Mouse (Mus musculus) megakaryocyte-erythroid progenitor cell, adult 5-6 weeks (primary cell): ENCODE results near the gene Rspo4. TPM values are rescaled to one million over a fixed set of nuclear protein-coding genes. Genes with fewer than 3 reads are reported as not detected.

Source experiments
- ATAC-seq: replicated peaks from 2 replicates; pipeline ENCODE4 v1.8.0; 2016; ENCODE audit warnings: mild to moderate bottlenecking, inconsistent platforms; ENCODE audit not compliant: severe bottlenecking, poor library complexity, low FRiP score, low TSS enrichment
- total RNA-seq, 2 experiments: library from RNA; stranded (forward) in 1 of 2; stranded (reverse) in 1 of 2; fragments of 200-1000, 215-1000 nt in 1 of 2; fragments of >200 nt in 1 of 2; fragmentation: Nextera tagmentation in 1 of 2; gene quantifications; 2 replicates each; pipeline ENCODE4 v1.2.3; 2014 to 2017

The Rspo4 gene
- total RNA-seq, 2 experiments from 2014 or later: not detected

GRCm38 (mm10) chr2:151909386-151909785 lies 66.7 kb downstream of the Rspo4 start:
- ATAC-seq: no peak

- ATAC-seq: no peak
Observed at GRCm38 (mm10) chr2:151910498-151910897, 67.8 kb downstream of the Rspo4 start.

- no peak for ATAC-seq
Observed at GRCm38 (mm10) chr2:151910919-151911500, 68.3 kb downstream of the Rspo4 start, which contains the start of gene Angpt4. Gene Angpt4, plus strand, starts transcription at chr2:151911210.

- ATAC-seq: no peak
Observed at GRCm38 (mm10) chr2:151911751-151912150, 69.0 kb downstream of the Rspo4 start.

GRCm38 (mm10) chr2:151914120-151914519 lies 71.4 kb downstream of the Rspo4 start:
- no peak for ATAC-seq

GRCm38 (mm10) chr2:151915111-151915510 lies 72.4 kb downstream of the Rspo4 start:
- ATAC-seq: no peak

- ATAC-seq: no peak
Observed at GRCm38 (mm10) chr2:151916061-151916831, 73.5 kb downstream of the Rspo4 start.

GRCm38 (mm10) chr2:151919140-151919539 lies 76.4 kb downstream of the Rspo4 start:
- ATAC-seq: no peak

- ATAC-seq: no peak
Observed at GRCm38 (mm10) chr2:151921068-151921467, 78.3 kb downstream of the Rspo4 start.

GRCm38 (mm10) chr2:151921596-151921995 lies 78.9 kb downstream of the Rspo4 start:
- no peak for ATAC-seq

Other genes starting within 250 kb of the Rspo4 start
- gene Snph, start 210.3 kb upstream of the Rspo4 start, total RNA-seq (2014; fragmentation: Nextera tagmentation): not detected in 2 replicates
- gene Snph, start 210.3 kb upstream of the Rspo4 start, total RNA-seq (2017): not detected in 2 replicates
- gene Rad21l, start 174.4 kb upstream of the Rspo4 start, total RNA-seq (2014; fragmentation: Nextera tagmentation): not detected in 2 replicates
- gene Rad21l, start 174.4 kb upstream of the Rspo4 start, total RNA-seq (2017): not detected in 2 replicates
- not detected in 2 replicates for gene Tmem74b, start 140.9 kb upstream of the Rspo4 start, total RNA-seq (2014; fragmentation: Nextera tagmentation)
- gene Tmem74b, start 140.9 kb upstream of the Rspo4 start, total RNA-seq (2017): not detected in 2 replicates
- 72.4 and 109 TPM in 2 replicates for gene Psmf1, start 98.7 kb upstream of the Rspo4 start, total RNA-seq (2014; fragmentation: Nextera tagmentation)
- gene Psmf1, start 98.7 kb upstream of the Rspo4 start, total RNA-seq (2017): 11.8 and 30.9 TPM in 2 replicates
- gene Angpt4, start 68.3 kb downstream of the Rspo4 start, total RNA-seq (2014; fragmentation: Nextera tagmentation): not detected in 2 replicates
- not detected in 2 replicates for gene Angpt4, start 68.3 kb downstream of the Rspo4 start, total RNA-seq (2017)
- 3.7 and 9.1 TPM in 2 replicates for gene Fam110a, start 137.3 kb downstream of the Rspo4 start, total RNA-seq (2014; fragmentation: Nextera tagmentation)
- 0.50 and 1.6 TPM in 2 replicates for gene Fam110a, start 137.3 kb downstream of the Rspo4 start, total RNA-seq (2017)
- 0.42 and 1.4 TPM in 2 replicates for gene Slc52a3, start 153.6 kb downstream of the Rspo4 start, total RNA-seq (2014; fragmentation: Nextera tagmentation)
- 0.34 and 0.80 TPM in 2 replicates for gene Slc52a3, start 153.6 kb downstream of the Rspo4 start, total RNA-seq (2017)
- not detected in 2 replicates for gene Scrt2, start 238.6 kb downstream of the Rspo4 start, total RNA-seq (2014; fragmentation: Nextera tagmentation)
- not detected in 2 replicates for gene Scrt2, start 238.6 kb downstream of the Rspo4 start, total RNA-seq (2017)